Mouse (Mus musculus) lung, embryonic 14.5 days (tissue): ENCODE measurements around the gene Pigv. TPM values are rescaled to one million over a fixed set of nuclear protein-coding genes. Genes with fewer than 3 reads are reported as not detected.
"Not testable (repeated sequence)": the region's sequence is repeated elsewhere in the genome, so short reads cannot be mapped to it uniquely, and the experiment has no call there.

Source experiments
- ATAC-seq: fragments of 200-750 bp; cut with Nextera tagmentation; 2 replicates; pipeline ENCODE4 v1.8.0; 2017; ENCODE audit warnings: mild to moderate bottlenecking, moderate TSS enrichment, moderate library complexity; ENCODE audit not compliant: insufficient read depth
- DNase-seq: peaks from one replicate; pipeline ENCODE4 v3.0.0-alpha.2; 2015
- H3K27ac ChIP-seq: fragments of 300-500 bp; sonication (generic); 2 replicates; pipeline ENCODE4 v1.5.1; 2014; ENCODE audit warnings: low read depth, mild to moderate bottlenecking, moderate library complexity
- H3K27me3 ChIP-seq: fragments of 300-500 bp; sonication (generic); 2 replicates; pipeline ENCODE4 v1.6.1; 2014; ENCODE audit warnings: low read length, control low read depth; ENCODE audit not compliant: insufficient read depth
- H3K36me3 ChIP-seq: fragments of 300-500 bp; sonication (generic); 2 replicates; pipeline ENCODE4 v1.6.1; 2014; ENCODE audit warnings: control low read depth; ENCODE audit not compliant: insufficient read depth
- H3K4me1 ChIP-seq: fragments of 300-500 bp; sonication (generic); 2 replicates; pipeline ENCODE4 v1.6.1; 2014; ENCODE audit warnings: antibody characterized with exemption, control low read depth; ENCODE audit not compliant: insufficient read depth
- H3K4me2 ChIP-seq: fragments of 300-500 bp; sonication (generic); 2 replicates; pipeline ENCODE4 v1.6.1; 2014; ENCODE audit warnings: mild to moderate bottlenecking
- H3K4me3 ChIP-seq: fragments of 300-500 bp; sonication (generic); 2 replicates; pipeline ENCODE4 v1.5.1; 2014; ENCODE audit warnings: low read depth, low read length
- H3K9ac ChIP-seq: fragments of 300-500 bp; sonication (generic); 2 replicates; pipeline ENCODE4 v1.6.1; 2014
- H3K9me3 ChIP-seq: fragments of 300-500 bp; sonication (generic); 2 replicates; pipeline ENCODE4 v1.6.1; 2016; ENCODE audit warnings: low read depth, low read length, control low read depth
- CTCF ChIP-seq: IDR thresholded peaks from 2 replicates; pipeline ENCODE4 v1.5.1; 2016; ENCODE audit warnings: antibody characterized with exemption, low read depth
- WGBS: fragments of 180-500 bp; shearing (Covaris S2); extraction: QIAGEN DNeasy Blood & Tissue Kit; methylation state at CpG from one replicate; pipeline ENCODE4 v1.1.7; 2014; 5-methylcytosine and 5-hydroxymethylcytosine counted together
- polyA plus RNA-seq: library from polyadenylated mRNA; unstranded; fragments of >200 nt; fragmentation: Nextera tagmentation; extraction: Ambion mirVana; gene quantifications from 2 replicates; pipeline ENCODE4 v1.2.1, GENCODE M21; 2014

Gene Pigv
- polyA plus RNA-seq, 1 experiment from 2014 or later: 14.5 TPM

- ATAC-seq (no peak), DNase-seq (no peak)
- WGBS: 44% methylated on average over 5 of the region's 5 CpGs
- Histone ChIP-seq H3K4me1 (peaks cover 25% of the 10 kb centered on the region), H3K4me2 (no peak overlapping the region), H3K27ac (0 out of 2 replicates have a peak overlapping the region, but pooled peaks have one; percentile 13), H3K36me3 (peaks cover 10% of the 10 kb centered on the region; the same call in 1 of the 2 replicates), H3K9me3 (no peaks in the 10 kb centered on the region), H3K9ac (no peak overlapping the region), H3K27me3 (no peaks in the 10 kb centered on the region), H3K4me3 (no peak overlapping the region)
- no peak for TF ChIP-seq CTCF
Measured at GRCm38 (mm10) chr4:133657829-133658458, 14.5 kb downstream of the Pigv start.

- Histone ChIP-seq H3K4me3 (no peak overlapping the region), H3K36me3 (peaks cover 3% of the 10 kb centered on the region; the same call in 1 of the 2 replicates), H3K4me1 (peaks cover 25% of the 10 kb centered on the region), H3K9me3 (no peaks in the 10 kb centered on the region), H3K27ac (no peak overlapping the region), H3K9ac (no peak overlapping the region), H3K27me3 (no peaks in the 10 kb centered on the region), H3K4me2 (no peak overlapping the region)
- ATAC-seq (no peak), DNase-seq (no peak)
- TF ChIP-seq CTCF: no peak
- WGBS: 20% methylated on average over 4 of the region's 4 CpGs
Measured at GRCm38 (mm10) chr4:133656997-133657396, 15.4 kb downstream of the Pigv start.

- Histone ChIP-seq H3K9ac (no peak overlapping the region), H3K36me3 (no peaks in the 10 kb centered on the region), H3K4me2 (no peak overlapping the region), H3K9me3 (no peaks in the 10 kb centered on the region), H3K4me1 (peaks cover 27% of the 10 kb centered on the region), H3K27me3 (no peaks in the 10 kb centered on the region), H3K4me3 (no peak overlapping the region), H3K27ac (no peak overlapping the region)
- TF ChIP-seq CTCF: no peak
- 48% methylated on average over 4 of the region's 4 CpGs for WGBS
- ATAC-seq: no peak
- no peak for DNase-seq
Measured at GRCm38 (mm10) chr4:133656294-133656693, 16.2 kb downstream of the Pigv start.

GRCm38 (mm10) chr4:133654070-133654469 is 18.4 kb downstream of the Pigv start:
- DNase-seq, H3K27ac ChIP-seq, H3K9ac ChIP-seq, H3K4me3 ChIP-seq, H3K4me2 ChIP-seq, H3K36me3 ChIP-seq, H3K9me3 ChIP-seq, H3K27me3 ChIP-seq, ATAC-seq, H3K4me1 ChIP-seq: not testable (repeated sequence)
- 92% methylated on average over 5 of the region's 5 CpGs for WGBS

GRCm38 (mm10) chr4:133652746-133653145 is 19.7 kb downstream of the Pigv start:
- 73% methylated on average over 10 of the region's 10 CpGs for WGBS
- Histone ChIP-seq H3K4me2 (no peak overlapping the region), H3K4me3 (no peak overlapping the region), H3K27ac (no peak overlapping the region), H3K36me3 (no peaks in the 10 kb centered on the region), H3K27me3 (no peaks in the 10 kb centered on the region), H3K4me1 (0 out of 2 replicates have a peak, but pooled peaks cover 3% of the 10 kb centered on the region), H3K9me3 (no peaks in the 10 kb centered on the region), H3K9ac (no peak overlapping the region)
- DNase-seq: no peak
- no peak for ATAC-seq
- TF ChIP-seq CTCF: no peak

- TF ChIP-seq CTCF: no peak
- Histone ChIP-seq H3K27ac (no peak overlapping the region), H3K36me3 (no peaks in the 10 kb centered on the region), H3K4me3 (no peak overlapping the region), H3K9me3 (no peaks in the 10 kb centered on the region), H3K27me3 (no peaks in the 10 kb centered on the region), H3K4me1 (0 out of 2 replicates have a peak, but pooled peaks cover 3% of the 10 kb centered on the region), H3K4me2 (no peak overlapping the region), H3K9ac (peak overlapping the region; percentile 8; the same call in 1 of the 2 replicates)
- 45% methylated on average over 4 of the region's 4 CpGs for WGBS
- DNase-seq (no peak), ATAC-seq (no peak)
Measured at GRCm38 (mm10) chr4:133651986-133652385, 20.5 kb downstream of the Pigv start.

GRCm38 (mm10) chr4:133651445-133651844 is 21.0 kb downstream of the Pigv start:
- no peak overlapping the region for H3K27ac ChIP-seq
- DNase-seq: no peak
- H3K4me2 ChIP-seq: no peak overlapping the region
- no peaks in the 10 kb centered on the region for H3K27me3 ChIP-seq
- H3K9me3 ChIP-seq: no peaks in the 10 kb centered on the region
- H3K36me3 ChIP-seq: no peaks in the 10 kb centered on the region
- H3K4me3 ChIP-seq: no peak overlapping the region
- WGBS: 27% methylated on average over 10 of the region's 10 CpGs
- ATAC-seq: no peak
- TF ChIP-seq CTCF: no peak
- peak overlapping the region; percentile 8; the same call in 1 of the 2 replicates for H3K9ac ChIP-seq
- H3K4me1 ChIP-seq: 0 out of 2 replicates have a peak, but pooled peaks cover 3% of the 10 kb centered on the region
